Mouse (Mus musculus) embryonic facial prominence, embryonic 10.5 days (tissue): ENCODE data around the gene A930004D18Rik. TPM values are rescaled to one million over a fixed set of nuclear protein-coding genes. Genes with fewer than 3 reads are reported as not detected.
A peak's percentile ranks its signal among the peaks of the same experiment; 100 is the strongest.

Experiments used
- DNase-seq: peaks from one replicate; pipeline ENCODE4 v3.0.0-alpha.2; 2017; ENCODE audit warnings: low spot score
- H3K27ac ChIP-seq: fragments of 300-500 bp; sonication (generic); replicated peaks from 2 replicates; pipeline ENCODE4 v1.5.1; 2016; ENCODE audit warnings: mild to moderate bottlenecking
- H3K27me3 ChIP-seq: fragments of 300-500 bp; sonication (generic); replicated peaks from 2 replicates; pipeline ENCODE4 v1.6.1; 2016; ENCODE audit warnings: low read depth, mild to moderate bottlenecking; ENCODE audit not compliant: poor library complexity, severe bottlenecking
- H3K36me3 ChIP-seq: fragments of 300-500 bp; sonication (generic); replicated peaks from 2 replicates; pipeline ENCODE4 v1.6.1; 2016; ENCODE audit warnings: mild to moderate bottlenecking, moderate library complexity
- H3K4me1 ChIP-seq: fragments of 300-500 bp; sonication (generic); 2 replicates; pipeline ENCODE4 v1.6.1; 2016
- H3K4me3 ChIP-seq: fragments of 300-500 bp; sonication (generic); 2 replicates; pipeline ENCODE4 v1.5.1; 2016; ENCODE audit warnings: mild to moderate bottlenecking, moderate library complexity
- H3K9me3 ChIP-seq: fragments of 300-500 bp; sonication (generic); 2 replicates; pipeline ENCODE4 v1.6.1; 2016; ENCODE audit warnings: mild to moderate bottlenecking
- WGBS: fragments of 180-500 bp; shearing (Covaris S2); methylation state at CpG from one replicate; pipeline ENCODE4 v1.1.7; 2016; 5-methylcytosine and 5-hydroxymethylcytosine counted together
- polyA plus RNA-seq: library from polyadenylated mRNA; unstranded; fragments of >200 nt; fragmentation: Nextera tagmentation; extraction: Ambion mirVana; gene quantifications from 2 replicates; pipeline ENCODE4 v1.2.1, GENCODE M21; 2016

Gene A930004D18Rik
- polyA plus RNA-seq, 1 experiment from 2014 or later, result 17.7 TPM

DNA sequence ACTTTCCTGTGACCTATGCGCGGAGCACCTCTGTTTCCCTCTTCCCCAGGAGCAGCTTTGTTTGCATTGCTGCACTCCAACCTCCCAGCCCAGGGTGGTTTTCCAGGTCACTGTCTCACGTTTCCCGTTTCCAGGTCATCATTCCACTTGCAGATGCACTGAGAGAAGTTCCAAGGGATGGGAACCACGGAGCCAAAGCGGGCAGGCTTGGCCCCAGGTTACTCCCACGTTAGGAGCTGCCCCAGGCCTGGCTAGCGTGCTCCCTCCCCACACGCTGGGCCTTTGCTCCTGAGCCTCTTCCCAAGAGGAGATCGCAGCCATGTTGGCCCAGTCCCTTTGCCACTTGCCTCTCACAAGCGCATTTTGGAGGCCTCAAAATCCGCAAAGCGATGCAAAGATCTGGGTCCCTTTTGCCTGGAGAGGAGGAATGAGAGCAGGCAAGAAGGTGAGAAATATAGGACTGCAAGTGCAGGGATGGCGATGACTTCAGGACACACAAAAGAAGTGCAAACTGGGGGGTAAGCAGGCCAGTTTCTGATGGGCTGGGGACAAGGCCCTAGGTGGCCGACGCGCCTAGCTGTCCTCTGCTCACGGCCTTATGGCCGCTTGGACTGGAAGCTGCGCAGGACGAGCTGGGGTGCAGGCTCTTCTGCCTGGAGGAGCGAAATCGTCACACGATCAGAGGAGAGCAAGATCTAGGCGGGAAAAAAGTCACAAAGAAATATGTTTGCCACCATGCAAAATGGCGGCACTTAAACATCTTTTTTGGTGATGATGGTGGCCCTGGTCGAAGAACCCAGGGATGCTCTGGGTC, 3.0 kb upstream of the A930004D18Rik start:
- Histone ChIP-seq H3K27ac (peak overlapping the region; percentile 99), H3K9me3 (no peaks in the 10 kb centered on the region), H3K36me3 (peaks cover 7% of the 10 kb centered on the region; the same call in 1 of the 2 replicates), H3K27me3 (no peaks in the 10 kb centered on the region), H3K4me1 (peaks cover 79% of the 10 kb centered on the region), H3K4me3 (peak overlapping the region; percentile 98)
- WGBS, result 6% methylated on average over 27 of the region's 27 CpGs
- DNase-seq, result peak; percentile 69

DNA sequence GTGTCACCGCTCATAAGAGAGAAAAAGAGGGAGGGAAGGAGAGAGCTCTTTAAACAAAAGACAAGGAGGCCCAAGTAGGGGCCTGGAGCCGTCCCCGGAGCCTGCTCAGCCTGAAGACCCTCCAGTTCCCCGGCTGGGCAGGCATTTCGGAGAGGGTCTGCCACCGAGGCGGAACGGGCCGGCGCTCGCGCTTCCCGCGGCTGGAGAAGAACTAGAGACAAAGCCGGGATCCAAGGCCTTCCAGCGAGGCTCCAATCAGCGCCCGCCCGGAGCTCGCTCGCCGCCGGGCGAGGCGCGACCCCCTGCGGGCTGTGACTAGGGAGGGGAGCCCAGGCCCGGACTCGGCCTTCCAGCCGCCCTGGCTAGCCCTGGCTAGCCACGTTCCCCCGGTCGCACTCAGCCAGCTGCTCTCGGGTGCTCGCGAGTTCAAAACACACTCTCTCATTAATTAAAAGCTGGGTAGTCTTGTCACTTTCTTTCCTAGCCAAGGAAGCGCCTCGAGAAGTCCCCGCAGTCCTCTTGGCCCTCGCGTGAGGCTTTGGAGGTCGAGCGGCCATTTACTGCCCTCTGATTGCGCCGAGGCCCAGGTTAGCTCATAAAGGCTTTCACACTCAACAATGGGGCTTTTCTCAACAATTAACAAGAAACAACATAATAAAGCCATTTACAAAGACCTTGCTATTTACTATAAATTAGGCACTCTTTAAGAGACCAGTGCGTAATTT, 2.2 kb upstream of the A930004D18Rik start:
- Histone ChIP-seq H3K27me3 (no peaks in the 10 kb centered on the region), H3K27ac (peak overlapping the region; percentile 99), H3K4me1 (peaks cover 88% of the 10 kb centered on the region), H3K4me3 (peak overlapping the region; percentile 98), H3K36me3 (peaks cover 7% of the 10 kb centered on the region; the same call in 1 of the 2 replicates), H3K9me3 (no peaks in the 10 kb centered on the region)
- DNase-seq, result peak; percentile 80
- 2% methylated on average over 46 of the region's 46 CpGs for WGBS

DNA sequence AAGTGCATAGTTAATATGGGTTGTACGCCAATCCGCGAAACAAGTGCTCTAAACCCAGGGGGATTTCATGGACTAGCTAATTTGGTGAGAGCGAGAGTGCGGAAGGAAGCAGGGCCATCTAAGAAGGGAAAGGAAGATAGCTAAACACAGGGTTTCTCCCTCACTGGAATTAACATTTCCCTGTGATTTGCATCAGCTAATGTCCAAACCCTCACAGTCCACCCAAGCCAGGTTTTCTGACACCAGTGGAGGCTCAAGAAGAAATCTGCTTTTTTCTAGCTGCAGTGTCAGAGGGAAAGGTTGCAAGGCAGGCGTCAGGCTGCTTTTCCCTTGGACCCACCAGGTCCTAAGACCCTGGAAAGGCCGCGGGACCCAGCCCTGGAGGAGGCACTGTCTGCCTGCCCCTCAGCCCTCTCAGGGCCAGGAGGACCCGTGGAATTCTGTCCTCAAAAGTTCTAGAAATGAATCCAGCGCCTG, 1.4 kb upstream of the A930004D18Rik start:
- H3K36me3 ChIP-seq, result peaks cover 7% of the 10 kb centered on the region; the same call in 1 of the 2 replicates
- H3K4me3 ChIP-seq, result peak overlapping the region; percentile 98
- no peaks in the 10 kb centered on the region for H3K9me3 ChIP-seq
- DNase-seq, result peak; percentile 61
- H3K4me1 ChIP-seq, result peaks cover 95% of the 10 kb centered on the region
- peak overlapping the region; percentile 99 for H3K27ac ChIP-seq
- 11% methylated on average over 10 of the region's 10 CpGs for WGBS
- H3K27me3 ChIP-seq, result no peaks in the 10 kb centered on the region

DNA sequence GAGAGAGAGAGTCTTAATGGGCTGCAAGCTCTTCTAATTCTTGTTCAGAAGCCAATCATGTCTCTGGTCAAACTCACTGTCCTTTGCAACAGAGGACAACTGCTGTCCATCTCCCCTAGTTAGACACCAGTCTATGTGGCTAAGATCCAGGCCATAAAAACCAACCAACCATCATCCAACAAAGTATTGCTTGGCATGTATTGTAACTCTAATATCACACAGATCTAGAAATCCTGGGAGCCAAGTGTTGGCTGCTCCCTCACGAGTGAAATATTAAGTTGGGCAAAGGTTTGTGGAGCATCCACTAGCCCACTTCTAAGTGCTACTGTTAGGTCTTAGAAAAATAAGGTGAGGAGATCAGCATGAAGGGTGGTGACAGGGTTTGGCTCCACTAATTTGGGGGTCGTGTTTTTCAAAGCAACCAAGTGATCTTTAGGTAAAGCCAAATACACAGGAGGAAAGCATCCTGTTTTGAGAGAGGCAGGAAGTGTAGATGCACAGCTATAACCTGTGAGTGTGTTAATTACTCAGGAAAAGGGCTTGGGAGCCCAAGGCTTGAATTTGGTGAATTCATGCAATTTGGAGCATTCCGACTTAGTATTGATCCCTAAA, 710 bp upstream of the A930004D18Rik start:
- DNase-seq, result no peak
- Histone ChIP-seq H3K4me1 (peaks cover 95% of the 10 kb centered on the region), H3K4me3 (peak overlapping the region; percentile 98; the same call in 1 of the 2 replicates), H3K36me3 (peaks cover 7% of the 10 kb centered on the region; the same call in 1 of the 2 replicates), H3K27ac (peak overlapping the region; percentile 99), H3K27me3 (no peaks in the 10 kb centered on the region), H3K9me3 (no peaks in the 10 kb centered on the region)
- WGBS, result 34% methylated on average over 3 of the region's 3 CpGs

DNA sequence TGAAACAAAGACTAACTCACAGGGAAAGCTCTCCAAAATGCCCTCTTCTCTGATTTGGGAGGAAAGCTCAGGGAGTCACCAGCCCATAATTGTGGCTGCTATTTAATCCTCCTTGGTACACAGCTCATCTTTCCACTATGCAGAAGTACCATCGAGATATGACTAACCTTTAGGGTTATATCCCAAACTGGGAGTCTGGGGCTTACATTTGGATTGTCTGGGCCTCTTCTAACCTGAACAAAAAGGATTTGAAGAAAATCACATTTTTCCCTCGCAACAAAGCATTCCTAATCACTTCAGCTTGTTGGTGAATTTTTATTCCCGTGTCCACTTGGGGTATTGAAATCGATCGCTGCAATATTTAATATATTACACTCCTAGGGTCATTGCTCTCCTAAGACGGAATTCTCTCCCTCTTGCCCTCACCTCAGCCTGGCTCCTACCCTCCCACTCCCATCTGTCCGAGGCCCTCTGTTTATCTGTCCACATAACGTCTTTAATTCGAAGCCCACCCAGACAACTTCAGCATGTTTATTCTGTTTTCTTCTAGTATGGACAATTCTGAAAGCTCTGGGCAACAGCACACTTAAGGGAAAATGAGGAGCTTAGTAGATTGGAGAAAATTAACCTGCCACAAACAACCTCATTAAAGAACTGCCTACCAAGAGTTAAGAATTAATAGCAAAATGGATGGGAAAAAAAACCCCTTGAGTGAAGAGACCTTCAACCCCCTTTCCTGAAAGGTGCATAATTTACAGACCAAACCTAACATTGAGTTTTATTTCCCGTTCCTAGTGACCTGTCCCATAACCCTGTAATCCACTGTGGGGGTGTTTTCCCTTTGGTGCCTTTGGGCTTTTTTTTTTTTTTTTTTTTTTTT, 2.9 kb downstream of the A930004D18Rik start:
- no peak for DNase-seq
- 41% methylated on average over 10 of the region's 10 CpGs for WGBS
- no peaks in the 10 kb centered on the region for H3K9me3 ChIP-seq
- no peaks in the 10 kb centered on the region for H3K27me3 ChIP-seq
- peak overlapping the region; percentile 100 for H3K27ac ChIP-seq
- H3K36me3 ChIP-seq, result no peaks in the 10 kb centered on the region
- peaks cover 95% of the 10 kb centered on the region for H3K4me1 ChIP-seq
- H3K4me3 ChIP-seq, result no peak overlapping the region

DNA sequence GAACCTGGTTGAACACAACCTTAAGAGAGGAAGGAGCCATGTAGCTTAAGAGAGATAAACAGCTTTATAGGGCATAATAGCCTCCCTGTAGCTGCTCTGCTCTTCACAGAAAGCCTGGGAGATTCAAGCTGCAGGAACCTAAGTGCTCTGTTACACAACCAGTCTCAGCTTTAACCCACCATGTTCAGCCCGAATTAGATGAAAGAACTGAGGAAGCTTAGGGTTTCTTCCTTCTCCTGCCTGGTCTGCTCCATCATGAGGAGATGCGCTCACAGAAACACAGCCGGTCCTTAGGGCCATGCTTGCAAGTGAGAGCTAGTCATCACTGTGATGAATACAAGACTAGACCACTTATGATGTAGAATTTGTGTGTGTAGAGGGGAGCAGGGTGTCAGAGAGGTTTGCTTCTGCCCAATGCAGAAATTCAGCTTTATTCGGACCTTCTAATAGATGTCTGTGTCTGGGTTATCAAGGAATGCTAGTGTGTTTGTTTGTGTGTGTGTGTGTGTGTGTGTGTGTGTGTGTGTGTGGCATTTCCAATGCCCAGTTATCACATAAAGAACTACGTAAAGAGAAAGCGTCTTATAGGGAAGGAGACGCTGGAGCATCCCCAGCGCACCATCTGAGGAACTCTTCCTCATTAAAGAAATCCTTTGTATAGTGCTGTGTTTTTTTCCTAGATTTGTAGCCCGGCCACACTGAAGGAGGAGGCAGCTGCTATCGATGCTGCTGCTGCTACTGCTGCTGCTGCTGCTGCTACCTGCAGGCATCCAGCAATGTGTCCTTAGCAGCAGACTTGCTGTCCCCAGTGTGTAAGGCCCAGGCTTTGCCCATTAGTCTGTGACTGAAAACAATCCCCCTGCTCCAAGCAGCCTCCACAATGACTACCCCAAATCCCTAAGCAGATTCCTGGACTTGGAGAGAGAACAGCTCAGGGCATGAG, 4.1 kb downstream of the A930004D18Rik start:
- WGBS, result 31% methylated on average over 10 of the region's 10 CpGs
- no peaks in the 10 kb centered on the region for H3K27me3 ChIP-seq
- H3K27ac ChIP-seq, result peak overlapping the region; percentile 100
- H3K4me1 ChIP-seq, result peaks cover 94% of the 10 kb centered on the region
- no peaks in the 10 kb centered on the region for H3K36me3 ChIP-seq
- peak overlapping the region; percentile 84 for H3K4me3 ChIP-seq
- H3K9me3 ChIP-seq, result no peaks in the 10 kb centered on the region
- DNase-seq, result peak; percentile 48

DNA sequence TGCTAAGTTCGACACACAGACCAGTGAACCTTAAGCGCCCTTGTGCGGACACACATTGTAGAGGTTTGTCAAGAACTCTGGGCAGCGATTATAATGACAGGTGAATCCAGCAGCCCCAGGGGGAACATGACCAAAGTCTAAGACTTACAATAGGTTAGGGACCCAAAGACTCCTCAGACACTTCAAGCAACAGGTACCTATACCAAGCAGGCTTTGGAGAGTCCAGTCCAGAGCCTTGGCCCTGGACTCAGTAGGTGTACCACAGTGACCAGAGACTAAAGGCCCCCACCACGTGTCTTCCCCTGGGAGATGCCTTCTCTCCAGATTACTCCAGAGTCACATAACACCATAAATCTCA, 5.0 kb downstream of the A930004D18Rik start:
- 25% methylated on average over 5 of the region's 5 CpGs for WGBS
- H3K36me3 ChIP-seq, result no peaks in the 10 kb centered on the region
- H3K4me1 ChIP-seq, result peaks cover 87% of the 10 kb centered on the region
- no peaks in the 10 kb centered on the region for H3K9me3 ChIP-seq
- H3K4me3 ChIP-seq, result peak overlapping the region; percentile 84
- no peak for DNase-seq
- no peaks in the 10 kb centered on the region for H3K27me3 ChIP-seq
- H3K27ac ChIP-seq, result peak overlapping the region; percentile 100

DNA sequence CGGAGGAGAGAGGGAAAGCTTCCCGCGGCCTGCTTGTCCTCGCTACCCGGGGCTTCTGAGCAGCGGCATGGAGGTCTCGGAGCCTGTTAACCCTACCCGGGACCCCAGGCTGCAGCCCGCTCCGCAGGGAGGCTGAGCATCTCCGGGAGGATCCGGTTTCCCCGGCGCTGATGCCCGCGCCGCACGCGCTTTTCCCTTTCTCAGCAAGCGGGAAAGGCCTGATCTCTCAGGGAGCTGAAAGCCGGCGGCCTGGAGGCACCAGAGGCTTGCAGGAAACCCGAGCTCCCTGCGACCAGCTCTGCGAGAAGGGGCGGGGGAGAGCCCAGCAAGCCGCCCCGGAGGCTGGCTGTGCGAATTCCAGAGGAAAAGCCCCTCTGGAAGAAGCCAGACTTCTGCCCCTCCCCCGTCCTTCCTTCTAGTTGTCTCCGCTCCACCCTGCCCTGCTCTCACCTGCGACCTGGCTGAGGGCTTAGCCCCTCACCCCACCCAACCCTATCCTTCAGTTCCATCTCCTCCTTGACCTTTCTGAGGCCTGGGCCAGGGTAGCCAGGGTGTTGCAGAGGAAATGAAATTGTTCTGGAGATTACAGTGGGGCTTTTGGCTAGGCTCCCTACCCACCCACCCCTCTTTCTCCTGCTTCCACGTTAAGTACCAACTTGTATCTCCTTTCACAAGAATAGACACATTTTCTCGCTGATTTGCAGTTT, 5.6 kb downstream of the A930004D18Rik start:
- WGBS, result under 1% methylated on average over 34 of the region's 34 CpGs
- H3K4me1 ChIP-seq, result peaks cover 87% of the 10 kb centered on the region
- DNase-seq, result peak; percentile 92
- no peaks in the 10 kb centered on the region for H3K27me3 ChIP-seq
- no peaks in the 10 kb centered on the region for H3K9me3 ChIP-seq
- no peaks in the 10 kb centered on the region for H3K36me3 ChIP-seq
- H3K4me3 ChIP-seq, result peak overlapping the region; percentile 84
- H3K27ac ChIP-seq, result peak overlapping the region; percentile 100

DNA sequence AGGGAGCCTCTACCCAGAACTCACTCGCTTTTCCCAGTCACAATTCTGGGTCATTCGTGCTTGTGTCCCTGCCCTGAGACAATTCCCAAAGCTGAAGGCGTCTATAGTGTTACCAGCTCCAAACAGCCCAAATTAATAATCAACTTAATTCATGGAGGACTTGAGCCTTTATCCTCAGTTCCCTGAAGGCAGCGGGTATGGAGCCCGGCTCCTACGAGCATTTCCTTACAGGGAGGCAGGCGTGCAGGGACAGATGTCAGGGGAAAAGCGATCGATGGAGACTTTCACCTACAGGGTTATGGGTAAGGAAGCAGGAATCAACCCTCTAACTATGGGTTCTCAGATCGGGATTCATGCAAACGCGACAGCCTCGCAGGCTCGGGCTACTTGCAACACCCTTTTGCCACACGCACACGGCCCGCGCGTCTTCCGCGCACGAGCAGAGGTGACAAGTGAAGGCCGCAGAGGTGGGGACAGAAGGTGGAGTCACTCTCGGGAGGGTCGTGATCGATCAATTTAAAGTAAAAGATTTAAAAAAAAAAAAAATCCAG, 6.2 kb downstream of the A930004D18Rik start:
- Histone ChIP-seq H3K27me3 (no peaks in the 10 kb centered on the region), H3K27ac (peak overlapping the region; percentile 100), H3K9me3 (no peaks in the 10 kb centered on the region), H3K4me3 (peak overlapping the region; percentile 84), H3K4me1 (peaks cover 89% of the 10 kb centered on the region), H3K36me3 (no peaks in the 10 kb centered on the region)
- 1% methylated on average over 26 of the region's 26 CpGs for WGBS
- DNase-seq, result peak; percentile 62

DNA sequence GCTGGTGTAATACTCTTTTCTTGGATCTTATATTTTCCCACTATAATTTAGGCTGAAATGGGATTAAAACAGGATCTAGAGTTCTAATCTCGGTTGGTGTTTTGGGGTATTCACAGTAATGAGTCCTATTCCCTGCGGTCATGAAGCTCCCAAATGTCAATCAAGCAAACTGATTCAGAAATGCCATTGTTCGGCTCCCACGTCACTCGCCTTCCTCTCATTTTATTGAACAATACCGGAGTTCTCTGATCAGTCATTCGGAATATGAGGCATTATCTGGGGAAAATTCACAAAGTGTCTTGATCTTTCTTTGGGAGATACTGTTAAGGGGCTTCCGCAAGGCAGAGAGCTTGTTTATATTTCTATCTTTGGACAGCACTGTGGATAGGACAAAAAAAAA, 7.0 kb downstream of the A930004D18Rik start:
- H3K4me3 ChIP-seq, result peak overlapping the region; percentile 84
- peaks cover 92% of the 10 kb centered on the region for H3K4me1 ChIP-seq
- H3K27ac ChIP-seq, result peak overlapping the region; percentile 100
- DNase-seq, result peak; percentile 49
- 7% methylated on average over 8 of the region's 8 CpGs for WGBS
- H3K27me3 ChIP-seq, result no peaks in the 10 kb centered on the region
- H3K36me3 ChIP-seq, result no peaks in the 10 kb centered on the region
- H3K9me3 ChIP-seq, result no peaks in the 10 kb centered on the region
